Mouse (Mus musculus) CH12.LX (cell line): ENCODE measurements at regions not wholly inside any gene's neighbourhood (a gene's known extent, or its start where the extent isn't known, plus 50 kb on each side); places are given as distances from the start of the nearest gene placed in this dataset.

Source experiments
- DNase-seq: peaks from one replicate; pipeline ENCODE4 v3.0.0-alpha.2; 2013; ENCODE audit errors: extremely low read depth
- H3K27ac ChIP-seq: 2 replicates; pipeline ENCODE4 v1.5.1; 2012; ENCODE audit warnings: low read depth, mild to moderate bottlenecking, control low read depth, moderate library complexity; ENCODE audit not compliant: insufficient read depth
- H3K27me3 ChIP-seq: replicated peaks from 2 replicates; pipeline ENCODE3; 2012; ENCODE audit warnings: inconsistent platforms
- H3K36me3 ChIP-seq, 2 experiments: replicated peaks in 1 of 2; 2 replicates each; pipeline versions ENCODE3 to v1.6.1; 2012; ENCODE audit warnings: inconsistent platforms in 1 of 2, low read length in 1 of 2, mild to moderate bottlenecking in 1 of 2, mixed read lengths in 1 of 2, moderate library complexity in 1 of 2; ENCODE audit not compliant: control insufficient read depth in 1 of 2, insufficient read depth in 1 of 2
- H3K4me1 ChIP-seq, 2 experiments: 2 replicates each; pipeline ENCODE4 v1.6.1; 2012; ENCODE audit warnings: inconsistent platforms in 1 of 2, moderate library complexity in 1 of 2; ENCODE audit not compliant: insufficient read depth in 2 of 2, control insufficient read depth in 1 of 2
- H3K4me2 ChIP-seq: 2 replicates; pipeline ENCODE4 v1.6.1; 2012; ENCODE audit warnings: low read depth, mild to moderate bottlenecking, control low read depth; ENCODE audit not compliant: poor library complexity, insufficient read depth, severe bottlenecking
- H3K4me3 ChIP-seq, 3 experiments: fragments of 150-350 bp in 1 of 3; sonication (generic) in 1 of 3; replicated peaks in 1 of 3; 2 replicates each; pipeline versions ENCODE3 to v1.5.1; 2011 to 2012; ENCODE audit warnings: low read depth in 2 of 3, low read length in 2 of 3, mild to moderate bottlenecking in 2 of 3, moderate library complexity in 2 of 3, control low read depth in 1 of 3, improper control_type of control experiment in 1 of 3, inconsistent platforms in 1 of 3, mixed read lengths in 1 of 3; ENCODE audit not compliant: poor library complexity in 1 of 3
- H3K79me2 ChIP-seq: replicated peaks from 2 replicates; pipeline ENCODE4 v1.6.1; 2012; ENCODE audit warnings: mild to moderate bottlenecking, moderate library complexity; ENCODE audit not compliant: control insufficient read depth, poor library complexity, insufficient read depth, severe bottlenecking; ENCODE audit errors: extremely low read depth
- H3K9ac ChIP-seq: 2 replicates; pipeline ENCODE4 v1.6.1; 2012; ENCODE audit warnings: low read depth, mild to moderate bottlenecking, control low read depth, moderate library complexity; ENCODE audit not compliant: insufficient read depth
- H3K9me3 ChIP-seq: replicated peaks from 2 replicates; pipeline ENCODE3; 2012; ENCODE audit warnings: low read length, inconsistent platforms, mixed read lengths
- BHLHE40 ChIP-seq: IDR thresholded peaks from 2 replicates; pipeline ENCODE4 v1.6.1; 2011; ENCODE audit warnings: mild to moderate bottlenecking, low read depth, low read length, improper control_type of control experiment
- CHD2 ChIP-seq: IDR thresholded peaks from 2 replicates; pipeline ENCODE4 v1.6.1; 2011; ENCODE audit warnings: low read length, improper control_type of control experiment
- HCFC1 ChIP-seq: IDR thresholded peaks from 2 replicates; pipeline ENCODE4 v1.6.1; 2012; ENCODE audit warnings: low read depth, mild to moderate bottlenecking, inconsistent platforms, low read length, improper control_type of control experiment
- IRF4 ChIP-seq: IDR thresholded peaks from 2 replicates; pipeline ENCODE4 v1.6.1; 2014; ENCODE audit warnings: low read depth, mild to moderate bottlenecking, inconsistent platforms, low read length, improper control_type of control experiment
- KAT2A ChIP-seq: IDR thresholded peaks from 2 replicates; pipeline ENCODE4 v1.6.1; 2012; ENCODE audit warnings: low read length, improper control_type of control experiment, inconsistent platforms; ENCODE audit not compliant: insufficient replicate concordance
- MAFK ChIP-seq: IDR thresholded peaks from 2 replicates; pipeline ENCODE4 v1.6.1; 2011; ENCODE audit warnings: low read length, improper control_type of control experiment; ENCODE audit not compliant: insufficient replicate concordance
- MEF2A ChIP-seq: IDR thresholded peaks from 2 replicates; pipeline ENCODE4 v1.6.1; 2014; ENCODE audit warnings: low read depth, mild to moderate bottlenecking, inconsistent platforms, low read length, improper control_type of control experiment, borderline replicate concordance
- NELFE ChIP-seq: IDR thresholded peaks from 2 replicates; pipeline ENCODE4 v1.6.1; 2011; ENCODE audit warnings: low read depth, low read length, improper control_type of control experiment
- NRF1 ChIP-seq: IDR thresholded peaks from 2 replicates; pipeline ENCODE4 v1.6.1; 2014; ENCODE audit warnings: low read depth, mild to moderate bottlenecking, inconsistent platforms, low read length, improper control_type of control experiment, moderate library complexity
- POLR2A ChIP-seq: IDR thresholded peaks from 2 replicates; pipeline ENCODE4 v1.6.1; 2011; ENCODE audit warnings: low read depth, mild to moderate bottlenecking, improper control_type of control experiment, low read length
- POLR2AphosphoS2 ChIP-seq: IDR thresholded peaks from 2 replicates; pipeline ENCODE4 v1.6.1; 2011; ENCODE audit warnings: low read depth, low read length, improper control_type of control experiment
- RCOR1 ChIP-seq: conservative IDR thresholded peaks from 2 replicates; pipeline ENCODE4 v1.6.1; 2012; ENCODE audit warnings: low read depth, mild to moderate bottlenecking, inconsistent platforms, low read length, improper control_type of control experiment
- SIN3A ChIP-seq: IDR thresholded peaks from 2 replicates; pipeline ENCODE4 v1.6.1; 2012; ENCODE audit warnings: low read length, improper control_type of control experiment, inconsistent platforms
- TBP ChIP-seq: conservative IDR thresholded peaks from 2 replicates; pipeline ENCODE4 v1.6.1; 2011; ENCODE audit warnings: low read depth, low read length, improper control_type of control experiment
- TCF12 ChIP-seq: IDR thresholded peaks from 2 replicates; pipeline ENCODE4 v1.6.1; 2014; ENCODE audit warnings: low read depth, mild to moderate bottlenecking, inconsistent platforms, low read length, improper control_type of control experiment
- UBTF ChIP-seq: IDR thresholded peaks from 2 replicates; pipeline ENCODE4 v1.6.1; 2012; ENCODE audit warnings: low read depth, mild to moderate bottlenecking, inconsistent platforms, low read length, improper control_type of control experiment, moderate library complexity
- USF1 ChIP-seq: IDR thresholded peaks from 2 replicates; pipeline ENCODE4 v1.6.1; 2014; ENCODE audit warnings: low read depth, mild to moderate bottlenecking, inconsistent platforms, low read length, improper control_type of control experiment
- ZC3H11A ChIP-seq: IDR thresholded peaks from 2 replicates; pipeline ENCODE4 v1.6.1; 2012; ENCODE audit warnings: low read depth, mild to moderate bottlenecking, inconsistent platforms, low read length, improper control_type of control experiment
- ZNF384 ChIP-seq: IDR thresholded peaks from 2 replicates; pipeline ENCODE4 v1.6.1; 2012; ENCODE audit warnings: low read depth, low read length, improper control_type of control experiment, inconsistent platforms
- dilution Hi-C: fragments of 300-500 bp; cut with MboI; formaldehyde crosslinking; loops from 2 replicates; pipeline ENCODE4 v1.14.3; 2020; ENCODE audit warnings: low sequenced_read_pairs; ENCODE audit not compliant: extremely low pct_unique_long_range_greater_than_20kb, extremely low pct_ligation_motif_present
- in situ Hi-C: fragments of 300-500 bp; cut with MboI; formaldehyde crosslinking; loops from 3 replicates; pipeline ENCODE4 v1.14.3; 2019; ENCODE audit warnings: low sequenced_read_pairs, low pct_ligation_motif_present, low pct_unique_long_range_greater_than_20kb, mixed read lengths

DNA sequence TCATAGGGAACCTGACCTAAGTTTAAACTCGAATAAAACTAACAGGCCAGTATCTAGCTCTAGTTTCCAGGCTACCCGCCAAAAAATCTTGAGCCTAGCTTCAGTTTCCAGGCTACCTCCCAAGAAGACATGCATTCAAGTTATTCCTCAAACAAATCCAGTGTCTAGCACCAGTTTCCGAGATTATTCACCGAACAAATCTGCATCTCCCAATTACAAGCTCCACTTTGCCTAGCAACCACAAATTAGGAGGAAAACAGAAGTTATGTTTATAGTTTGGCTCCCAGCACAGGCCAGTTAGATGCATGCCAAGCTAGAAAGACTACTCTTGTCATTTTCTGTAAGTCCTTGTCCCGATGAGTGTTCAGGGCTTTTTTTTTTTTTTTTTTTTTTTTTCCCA is 770.4 kb upstream of the Foxg1 start:
- dilution Hi-C loops (no loop called here), in situ Hi-C loops (no loop called here)
- no peaks in the 10 kb centered on the region for H3K4me1 ChIP-seq
- no peaks in the 10 kb centered on the region for H3K79me2 ChIP-seq
- H3K9me3 ChIP-seq = no peaks in the 10 kb centered on the region
- no peaks in the 10 kb centered on the region for H3K27me3 ChIP-seq
- H3K36me3 ChIP-seq = no peaks in the 10 kb centered on the region
- no peak overlapping the region for H3K27ac ChIP-seq
- DNase-seq = no peak
- H3K4me3 ChIP-seq = no peak overlapping the region
- no peak for TF ChIP-seq NRF1
- no peak for TF ChIP-seq ZC3H11A
- TF ChIP-seq MEF2A = no peak
- TF ChIP-seq KAT2A = no peak
- no peak for TF ChIP-seq IRF4
- no peak for TF ChIP-seq USF1
- no peak for TF ChIP-seq UBTF
- no peak for TF ChIP-seq TCF12
- no peak for TF ChIP-seq NELFE
- TF ChIP-seq, all 38 proteins: peak for 0
- H3K4me2 ChIP-seq = no peak overlapping the region
- no peak overlapping the region for H3K9ac ChIP-seq

DNA sequence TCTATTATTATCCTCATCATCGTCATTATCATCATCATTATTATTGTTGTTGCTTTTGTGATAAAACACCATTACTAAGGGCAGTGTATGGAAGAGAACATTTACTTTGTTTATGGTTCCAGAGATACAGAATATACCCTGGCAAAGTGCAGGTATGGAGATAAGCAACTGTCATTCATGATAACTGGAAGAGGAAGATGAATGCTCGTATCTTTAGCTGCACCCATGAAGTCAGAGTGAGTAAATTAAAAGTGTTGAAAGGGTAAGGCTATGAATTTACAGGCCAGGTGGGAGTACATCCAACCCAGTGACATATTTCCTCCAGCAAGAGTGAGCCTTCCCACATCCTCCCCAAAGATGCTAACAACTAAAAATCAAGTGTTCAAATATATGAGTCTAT is 766.1 kb upstream of the Foxg1 start:
- no peak for TF ChIP-seq MAFK
- TF ChIP-seq CHD2 = no peak
- TF ChIP-seq TBP = no peak
- no peak for TF ChIP-seq ZNF384
- TF ChIP-seq POLR2A = no peak
- TF ChIP-seq SIN3A = no peak
- TF ChIP-seq POLR2AphosphoS2 = no peak
- no peak for TF ChIP-seq RCOR1
- TF ChIP-seq BHLHE40 = no peak
- TF ChIP-seq HCFC1 = no peak
- TF ChIP-seq NRF1 = no peak
- TF ChIP-seq, all 38 proteins: peak for 0
- Histone ChIP-seq H3K27ac (no peak overlapping the region), H3K9me3 (no peaks in the 10 kb centered on the region), H3K4me1 (no peaks in the 10 kb centered on the region), H3K4me3 (no peak overlapping the region), H3K79me2 (no peaks in the 10 kb centered on the region), H3K4me2 (no peak overlapping the region), H3K36me3 (no peaks in the 10 kb centered on the region), H3K27me3 (no peaks in the 10 kb centered on the region), H3K9ac (no peak overlapping the region)
- in situ Hi-C loops = no loop called here
- no peak for DNase-seq
- dilution Hi-C loops = no loop called here
